Mouse (Mus musculus): ENCODE measurements at regions not wholly inside any gene's neighbourhood (a gene's known extent, or its start where the extent isn't known, plus 50 kb on each side); places are given as distances from the start of the nearest gene placed in this dataset.

DNA sequence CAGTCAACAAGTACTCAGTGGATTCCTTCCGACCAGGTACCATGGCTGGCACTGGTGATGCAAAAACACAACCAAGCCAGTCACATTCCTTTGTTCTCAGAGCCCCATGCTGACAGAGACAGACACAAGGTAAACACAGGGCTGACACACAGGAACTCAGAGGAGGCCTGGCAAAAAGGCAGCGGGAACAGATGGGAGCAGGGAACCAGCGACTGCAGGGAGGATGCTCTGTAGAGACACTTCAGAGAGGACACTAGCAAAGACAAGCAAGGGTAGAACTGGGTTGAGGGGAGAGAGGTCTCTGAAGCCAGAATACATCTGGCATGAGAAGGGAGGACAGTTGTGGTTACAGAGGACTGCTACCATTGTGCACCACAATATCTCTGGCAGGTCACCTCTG lies 133.6 kb downstream of the Tex36 start:
- TF ChIP-seq CTCF (IDR thresholded peaks at IDR 0.05; ENCODE audit: low read depth, low read length) (no peak), POLR2A (IDR thresholded peaks at IDR 0.05; ENCODE audit: insufficient read depth, low read length) (no peak), EP300 (IDR thresholded peaks at IDR 0.05; ENCODE audit: insufficient read depth, low read depth, low read length) (no peak)
